Mouse (Mus musculus) brain, embryonic 18.5 days (tissue): ENCODE measurements around the gene Rdh12.
"Not testable (repeated sequence)": the region's sequence is repeated elsewhere in the genome, so short reads cannot be mapped to it uniquely, and the experiment has no call there.

ENCODE experiments used
- DNase-seq: peaks from one replicate; pipeline ENCODE4 v3.0.0-alpha.2; 2012; ENCODE audit warnings: low read depth, low spot score

Rdh12 gene

GRCm38 (mm10) chr12:79208703-79209464 lies at the start of gene Rdh12:
TSS of gene Rdh12 (plus strand) at chr12:79208914.
- no peak for DNase-seq

DNA sequence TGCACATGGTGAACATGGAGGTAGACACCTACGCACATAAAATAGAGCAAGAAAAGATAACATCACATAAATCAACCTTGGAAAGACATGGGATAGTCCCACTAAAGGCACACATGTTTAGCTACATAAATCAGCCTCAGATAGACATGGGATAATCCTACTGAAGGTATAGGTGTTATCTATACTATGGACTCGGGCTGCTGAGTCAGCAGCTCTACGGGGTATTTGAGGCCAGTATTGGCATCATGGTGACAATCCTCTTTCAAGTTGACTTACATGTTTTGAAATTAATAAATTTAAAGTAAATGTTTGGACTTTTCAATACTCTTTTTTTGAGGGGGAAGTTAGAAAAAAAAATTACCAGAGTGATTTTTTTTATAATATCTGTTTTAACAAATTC lies 45.8 kb upstream of the Rdh12 start:
- no peak for DNase-seq

GRCm38 (mm10) chr12:79169173-79169572 lies 39.5 kb upstream of the Rdh12 start:
- DNase-seq: no peak

GRCm38 (mm10) chr12:79170421-79170820 lies 38.3 kb upstream of the Rdh12 start:
- no peak for DNase-seq

- DNase-seq: no peak
These were observed 37.3 kb upstream of the Rdh12 start for GRCm38 (mm10) chr12:79171269-79171995.

- DNase-seq: peak; percentile 78
These were observed 36.4 kb upstream of the Rdh12 start, which contains the start of gene Vti1b for GRCm38 (mm10) chr12:79172019-79172941. TSS of gene Vti1b (minus strand) at chr12:79172667.

DNA sequence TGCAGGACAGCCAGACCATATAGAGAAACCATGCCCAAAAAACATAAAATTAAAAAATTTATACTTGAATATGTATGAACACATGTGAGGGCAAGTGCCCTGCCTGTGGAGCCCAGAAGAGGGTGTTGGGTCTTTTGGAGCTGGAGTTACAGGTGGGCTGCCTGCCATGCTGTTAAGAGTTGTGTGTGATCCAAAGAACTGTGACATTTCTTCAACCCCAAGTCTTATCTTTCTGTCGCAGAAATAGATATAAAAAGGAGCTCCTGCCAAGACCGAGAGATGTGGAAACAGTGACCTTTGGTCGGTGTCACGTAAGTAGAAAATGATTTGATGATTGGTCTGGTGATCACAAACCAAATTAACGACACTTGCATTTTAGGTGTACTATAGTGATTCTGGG lies 35.0 kb upstream of the Rdh12 start:
- DNase-seq: no peak

DNA sequence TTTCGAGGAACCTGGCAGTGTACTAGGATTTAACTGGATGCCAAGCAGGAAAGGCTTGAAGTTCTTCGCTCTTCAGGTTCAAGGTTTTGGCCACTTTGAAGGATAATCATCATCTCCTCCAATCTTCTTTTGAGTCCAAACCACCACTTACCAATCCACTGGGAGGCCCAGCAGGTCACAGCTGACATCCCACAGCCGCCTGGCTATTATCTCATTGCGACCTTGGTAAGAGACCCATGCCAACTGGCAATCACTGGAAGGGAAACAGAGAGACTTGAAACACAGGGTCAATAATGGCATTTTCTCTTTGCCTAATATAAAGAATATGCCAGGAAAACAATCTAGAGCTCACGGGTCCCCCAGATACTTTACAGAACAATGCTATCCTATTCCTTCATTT lies 32.7 kb upstream of the Rdh12 start:
- no peak for DNase-seq

DNA sequence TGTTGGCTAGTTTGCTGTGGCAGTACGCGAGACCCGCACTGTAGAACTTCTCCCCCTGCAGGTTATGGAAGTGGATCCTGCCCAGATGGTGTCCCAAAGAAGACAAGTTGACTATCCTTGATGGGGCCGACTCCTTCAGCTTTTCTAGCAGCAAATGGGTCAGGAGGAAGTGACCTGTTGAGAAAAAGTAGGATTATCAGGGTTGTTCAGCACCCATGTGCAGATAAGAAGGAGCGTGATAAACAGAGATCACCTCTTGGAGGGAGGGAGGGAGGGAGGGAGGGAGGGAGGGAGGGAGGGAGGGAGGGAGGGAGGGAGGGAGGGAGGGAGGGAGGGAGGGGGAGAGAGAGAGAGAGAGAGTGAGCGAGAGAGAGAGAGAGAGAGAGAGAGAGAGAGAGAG lies 23.6 kb upstream of the Rdh12 start:
- DNase-seq: not testable (repeated sequence)

GRCm38 (mm10) chr12:79190931-79191673 lies 17.6 kb upstream of the Rdh12 start:
- DNase-seq: peak; percentile 77

- peak; percentile 64 for DNase-seq
These were observed 17.0 kb upstream of the Rdh12 start for GRCm38 (mm10) chr12:79191701-79192100.

- no peak for DNase-seq
These were observed 16.5 kb upstream of the Rdh12 start, which contains the start of gene Rdh11 for GRCm38 (mm10) chr12:79192193-79192592. TSS of gene Rdh11 (minus strand) at chr12:79192293.

DNA sequence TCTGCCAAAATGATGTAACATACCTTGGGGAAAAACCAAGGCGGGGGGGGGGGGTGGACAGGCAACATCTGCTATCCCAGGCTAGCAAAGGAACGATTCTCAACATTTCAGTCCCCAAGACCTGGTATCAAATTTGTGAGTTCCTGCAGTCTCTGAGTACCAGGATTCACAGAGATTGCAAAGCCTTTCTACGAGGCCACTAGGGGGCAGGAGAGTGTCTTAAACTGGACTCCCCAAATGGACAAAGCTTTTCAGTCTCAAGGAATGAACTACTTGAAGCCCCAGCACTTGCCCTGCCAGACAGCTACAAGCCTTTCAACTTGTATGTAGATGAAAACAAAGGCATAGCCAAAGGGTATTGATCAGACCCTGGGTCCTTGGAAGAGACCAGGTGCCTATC lies 15.3 kb upstream of the Rdh12 start:
- DNase-seq: no peak

- no peak for DNase-seq
These were observed 11.6 kb upstream of the Rdh12 start for GRCm38 (mm10) chr12:79197105-79197504.

- DNase-seq: no peak
These were observed 6.8 kb upstream of the Rdh12 start for GRCm38 (mm10) chr12:79201882-79202281.

DNA sequence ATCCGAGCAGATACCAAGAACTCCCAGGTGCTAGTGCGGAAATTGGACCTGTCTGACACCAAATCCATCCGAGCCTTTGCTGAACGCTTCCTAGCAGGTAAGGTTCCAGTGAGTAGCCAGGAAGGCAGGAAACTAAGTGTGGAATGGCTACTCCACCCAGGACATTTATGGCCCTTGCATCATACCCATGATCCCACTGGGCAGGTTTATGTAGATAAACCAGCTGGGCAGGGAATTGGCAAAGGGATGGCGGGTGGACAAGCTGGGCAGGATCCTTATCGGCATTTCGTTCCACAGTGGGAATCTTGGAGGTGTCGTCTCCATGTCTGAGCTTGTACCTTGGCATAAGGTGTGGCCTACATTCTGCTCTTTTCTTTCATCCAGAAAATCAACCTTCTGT lies 2.7 kb downstream of the Rdh12 start:
- DNase-seq: no peak

DNA sequence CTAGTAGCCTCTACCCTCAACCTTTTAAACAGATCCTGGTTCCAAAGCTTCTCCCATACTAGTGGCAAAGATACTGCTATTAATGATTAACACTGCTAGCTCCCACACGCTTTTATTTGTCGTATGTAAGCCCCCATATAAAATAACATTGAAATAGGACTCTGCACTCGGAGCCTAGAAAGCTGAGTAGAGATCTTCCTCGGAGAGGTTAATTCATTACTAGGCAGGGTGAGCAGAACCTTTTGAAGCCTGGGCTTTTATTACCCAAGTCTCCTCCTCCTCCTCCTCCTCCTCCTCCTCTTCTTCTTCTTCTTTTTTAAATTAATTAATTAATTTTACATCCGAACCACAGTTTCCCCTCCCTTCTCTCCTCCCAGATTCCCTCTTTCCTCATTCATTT lies 8.8 kb downstream of the Rdh12 start:
- no peak for DNase-seq

DNA sequence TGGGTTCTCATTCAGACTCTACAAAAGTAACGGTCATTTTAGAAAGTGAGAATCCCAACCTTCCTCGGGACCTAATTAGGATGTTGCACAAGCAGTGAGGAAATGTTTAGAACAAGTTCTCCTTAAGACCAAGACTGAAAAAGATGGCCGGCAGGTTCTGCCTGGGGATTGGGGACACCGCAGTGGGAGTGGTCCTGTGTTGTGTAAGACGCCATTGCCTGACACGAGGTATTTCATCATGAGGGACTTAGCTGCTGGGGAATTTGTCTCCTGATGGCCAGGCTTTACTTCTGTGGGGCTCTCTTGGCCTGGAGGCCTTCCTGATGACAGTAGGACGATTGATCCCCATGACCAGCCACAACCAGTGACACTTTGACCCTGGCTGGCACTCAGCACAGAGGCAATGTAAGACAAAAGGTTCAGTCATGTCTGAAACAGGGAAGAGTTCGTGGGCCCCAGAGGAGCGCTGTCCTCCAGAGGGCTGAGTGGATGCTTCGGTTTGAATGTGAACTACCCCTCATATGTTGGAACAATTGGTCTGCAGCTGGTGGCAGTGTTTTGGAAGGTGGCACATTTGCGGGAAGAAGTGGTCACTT lies 26.9 kb downstream of the Rdh12 start:
- no peak for DNase-seq

- DNase-seq: no peak
These were observed 33.3 kb downstream of the Rdh12 start for GRCm38 (mm10) chr12:79241985-79242384.

DNA sequence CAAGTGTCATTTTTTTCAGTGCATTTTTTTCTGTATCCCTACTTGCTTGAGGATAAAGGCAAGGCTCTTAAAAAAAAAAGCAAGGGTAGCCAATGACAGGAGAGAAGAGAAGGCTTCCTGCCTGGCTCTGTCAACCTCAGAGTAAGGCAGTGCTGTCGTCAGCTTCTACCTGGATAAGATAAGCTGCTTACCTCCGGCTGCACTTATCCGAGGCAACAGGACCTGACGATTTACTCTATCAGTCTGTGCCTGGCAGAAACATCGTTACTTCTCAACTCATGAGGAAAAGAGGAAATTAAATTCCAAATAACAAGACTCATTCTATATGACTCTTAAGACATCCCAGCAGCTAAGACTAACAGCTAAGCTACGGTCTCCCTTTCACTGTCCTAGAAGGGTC lies 34.2 kb downstream of the Rdh12 start:
- DNase-seq: no peak

- no peak for DNase-seq
These were observed 39.4 kb downstream of the Rdh12 start for GRCm38 (mm10) chr12:79248110-79248509.
